Mouse (Mus musculus) embryonic facial prominence, embryonic 14.5 days (tissue): ENCODE measurements around the gene Tle2. TPM values are rescaled to one million over a fixed set of nuclear protein-coding genes. Genes with fewer than 3 reads are reported as not detected.
A peak's percentile ranks its signal among the peaks of the same experiment; 100 is the strongest.

Experiments
- ATAC-seq: fragments of 200-750 bp; cut with Nextera tagmentation; 2 replicates; pipeline ENCODE4 v1.8.0; 2017; ENCODE audit warnings: low read depth, moderate number of reproducible peaks, moderate TSS enrichment
- DNase-seq: peaks from one replicate; pipeline ENCODE4 v3.0.0-alpha.2; 2015; ENCODE audit warnings: low spot score
- H3K27ac ChIP-seq: fragments of 300-500 bp; sonication (generic); replicated peaks from 2 replicates; pipeline ENCODE4 v1.5.1; 2014; ENCODE audit warnings: low read depth, mild to moderate bottlenecking, low read length, moderate library complexity
- H3K27me3 ChIP-seq: fragments of 300-500 bp; sonication (generic); replicated peaks from 2 replicates; pipeline ENCODE4 v1.6.1; 2014; ENCODE audit warnings: low read length; ENCODE audit not compliant: control insufficient read depth, insufficient read depth
- H3K36me3 ChIP-seq: fragments of 300-500 bp; sonication (generic); 2 replicates; pipeline ENCODE4 v1.6.1; 2014; ENCODE audit warnings: low read length, mixed read lengths; ENCODE audit not compliant: control insufficient read depth, insufficient read depth
- H3K4me1 ChIP-seq: fragments of 300-500 bp; sonication (generic); 2 replicates; pipeline ENCODE4 v1.6.1; 2014; ENCODE audit warnings: antibody characterized with exemption, low read length; ENCODE audit not compliant: control insufficient read depth, insufficient read depth
- H3K4me2 ChIP-seq: fragments of 300-500 bp; sonication (generic); 2 replicates; pipeline ENCODE4 v1.6.1; 2014; ENCODE audit warnings: low read depth, mild to moderate bottlenecking, low read length, moderate library complexity, mixed read lengths
- H3K4me3 ChIP-seq: fragments of 300-500 bp; sonication (generic); 2 replicates; pipeline ENCODE4 v1.5.1; 2014; ENCODE audit warnings: low read depth, mild to moderate bottlenecking, low read length
- H3K9ac ChIP-seq: fragments of 300-500 bp; sonication (generic); 2 replicates; pipeline ENCODE4 v1.6.1; 2014; ENCODE audit warnings: low read depth, mild to moderate bottlenecking, low read length, moderate library complexity, mixed read lengths
- H3K9me3 ChIP-seq: fragments of 300-500 bp; sonication (generic); 2 replicates; pipeline ENCODE4 v1.6.1; 2016; ENCODE audit warnings: low read length; ENCODE audit not compliant: control insufficient read depth
- WGBS: fragments of 180-500 bp; shearing (Covaris S2); extraction: QIAGEN DNeasy Blood & Tissue Kit; methylation state at CpG from one replicate; pipeline ENCODE4 v1.1.7; 2014; 5-methylcytosine and 5-hydroxymethylcytosine counted together
- polyA plus RNA-seq: library from polyadenylated mRNA; unstranded; fragments of >200 nt; fragmentation: Nextera tagmentation; extraction: Ambion mirVana; gene quantifications from 2 replicates; pipeline ENCODE4 v1.2.1, GENCODE M21; 2014

Tle2 gene
- polyA plus RNA-seq, 1 experiment from 2014 or later = 30.2 TPM

GRCm38 (mm10) chr10:81627836-81628220, 53.5 kb downstream of the Tle2 start:
- peak overlapping the region; percentile 75 for H3K4me3 ChIP-seq
- DNase-seq (no peak), ATAC-seq (no peak)
- 48% methylated on average over 7 of the region's 7 CpGs for WGBS
- H3K27ac ChIP-seq = peak overlapping the region; percentile 92
- H3K36me3 ChIP-seq = peaks cover 30% of the 10 kb centered on the region
- no peaks in the 10 kb centered on the region for H3K9me3 ChIP-seq
- peak overlapping the region; percentile 79 for H3K9ac ChIP-seq
- peak overlapping the region; percentile 85 for H3K4me2 ChIP-seq
- H3K27me3 ChIP-seq = no peaks in the 10 kb centered on the region
- peaks cover 9% of the 10 kb centered on the region for H3K4me1 ChIP-seq

- Histone ChIP-seq H3K36me3 (peaks cover 25% of the 10 kb centered on the region), H3K27me3 (no peaks in the 10 kb centered on the region), H3K4me2 (peak within 1 kb of the TSS; percentile 85), H3K9me3 (no peaks in the 10 kb centered on the region), H3K4me1 (peaks cover 9% of the 10 kb centered on the region), H3K9ac (peak within 1 kb of the TSS; percentile 79), H3K4me3 (peak within 1 kb of the TSS; percentile 75), H3K27ac (peak within 1 kb of the TSS; percentile 92)
- WGBS = 77% methylated on average over 14 of the region's 16 CpGs
- no peak for ATAC-seq
- DNase-seq = no peak
Measured at GRCm38 (mm10) chr10:81628390-81628789, 54.0 kb downstream of the Tle2 start, which contains the start of gene Ankrd24. Gene Ankrd24 (plus strand): TSS chr10:81628540.

- Histone ChIP-seq H3K27ac (peak overlapping the region; percentile 42), H3K4me2 (peak overlapping the region; percentile 83), H3K9ac (peak overlapping the region; percentile 64), H3K4me1 (peaks cover 7% of the 10 kb centered on the region; the same call in 1 of the 2 replicates), H3K9me3 (no peaks in the 10 kb centered on the region), H3K4me3 (peak overlapping the region; percentile 50), H3K36me3 (no peaks in the 10 kb centered on the region), H3K27me3 (no peaks in the 10 kb centered on the region)
- DNase-seq = peak; percentile 95
- ATAC-seq = peak; percentile 96
- 2% methylated on average over 36 of the region's 37 CpGs for WGBS
Measured at GRCm38 (mm10) chr10:81633253-81634099, 59.1 kb downstream of the Tle2 start.

GRCm38 (mm10) chr10:81636338-81636737, 62.0 kb downstream of the Tle2 start:
- Histone ChIP-seq H3K27me3 (no peaks in the 10 kb centered on the region), H3K9ac (no peak overlapping the region), H3K4me2 (no peak overlapping the region), H3K9me3 (no peaks in the 10 kb centered on the region), H3K4me1 (peaks cover 7% of the 10 kb centered on the region; the same call in 1 of the 2 replicates), H3K4me3 (no peak overlapping the region), H3K36me3 (no peaks in the 10 kb centered on the region), H3K27ac (no peak overlapping the region)
- no peak for DNase-seq
- WGBS = 24% methylated on average over 8 of the region's 8 CpGs
- no peak for ATAC-seq

GRCm38 (mm10) chr10:81638101-81638500, 63.7 kb downstream of the Tle2 start:
- no peaks in the 10 kb centered on the region for H3K36me3 ChIP-seq
- no peak for ATAC-seq
- DNase-seq = no peak
- no peak overlapping the region for H3K9ac ChIP-seq
- peaks cover 14% of the 10 kb centered on the region; the same call in 1 of the 2 replicates for H3K4me1 ChIP-seq
- H3K27ac ChIP-seq = no peak overlapping the region
- H3K4me3 ChIP-seq = no peak overlapping the region
- no peaks in the 10 kb centered on the region for H3K9me3 ChIP-seq
- no peak overlapping the region for H3K4me2 ChIP-seq
- H3K27me3 ChIP-seq = no peaks in the 10 kb centered on the region
- WGBS = 76% methylated on average over 6 of the region's 6 CpGs

Other genes starting within 250 kb of the Tle2 start
- 6.7 and 8.7 TPM in 2 replicates for gene Tbxa2r, start 245.8 kb upstream of the Tle2 start, polyA plus RNA-seq
- gene Gipc3, start 231.3 kb upstream of the Tle2 start, polyA plus RNA-seq = 0.04 and 0.14 TPM in 2 replicates
- gene Hmg20b, start 224.1 kb upstream of the Tle2 start, polyA plus RNA-seq = 66.8 and 78.7 TPM in 2 replicates
- gene Mfsd12, start 217.1 kb upstream of the Tle2 start, polyA plus RNA-seq = 6.8 and 9.8 TPM in 2 replicates
- 0.31 and 0.71 TPM in 2 replicates for gene 4930404N11Rik, start 208.7 kb upstream of the Tle2 start, polyA plus RNA-seq
- 69.5 and 90.1 TPM in 2 replicates for gene Fzr1, start 196.0 kb upstream of the Tle2 start, polyA plus RNA-seq
- 61.4 and 67.1 TPM in 2 replicates for gene Dohh, start 190.1 kb upstream of the Tle2 start, polyA plus RNA-seq
- 2.4 and 2.6 TPM in 2 replicates for gene Gm48551, start 190.1 kb upstream of the Tle2 start, polyA plus RNA-seq
- 0.77 and 0.88 TPM in 2 replicates for gene Gm48552, start 185.6 kb upstream of the Tle2 start, polyA plus RNA-seq
- 3.9 and 4.1 TPM in 2 replicates for gene Smim24, start 181.5 kb upstream of the Tle2 start, polyA plus RNA-seq
- gene Nfic, start 118.9 kb upstream of the Tle2 start, polyA plus RNA-seq = 100.0 and 103 TPM in 2 replicates
- gene Celf5, start 91.9 kb upstream of the Tle2 start, polyA plus RNA-seq = 1.4 and 1.9 TPM in 2 replicates
- gene Ncln, start 78.2 kb upstream of the Tle2 start, polyA plus RNA-seq = 64.7 and 82.4 TPM in 2 replicates
- 0.65 and 0.73 TPM in 2 replicates for gene S1pr4, start 74.4 kb upstream of the Tle2 start, polyA plus RNA-seq
- 3.1 and 4.5 TPM in 2 replicates for gene Gna15, start 50.3 kb upstream of the Tle2 start, polyA plus RNA-seq
- 87.7 and 88.4 TPM in 2 replicates for gene Gna11, start 29.4 kb upstream of the Tle2 start, polyA plus RNA-seq
- gene Aes, start 15.1 kb upstream of the Tle2 start, polyA plus RNA-seq = 387 and 412 TPM in 2 replicates
- gene Tle6, start 26.5 kb downstream of the Tle2 start, polyA plus RNA-seq = 17.1 and 17.8 TPM in 2 replicates
- 0.20 and 0.61 TPM in 2 replicates for gene BC025920, start 31.7 kb downstream of the Tle2 start, polyA plus RNA-seq
- gene Sirt6, start 53.2 kb downstream of the Tle2 start, polyA plus RNA-seq = 24.4 and 29.0 TPM in 2 replicates
- 7.2 and 7.3 TPM in 2 replicates for gene Ankrd24, start 54.0 kb downstream of the Tle2 start, polyA plus RNA-seq
- 3.3 and 3.7 TPM in 2 replicates for gene Gm10778, start 74.5 kb downstream of the Tle2 start, polyA plus RNA-seq
- gene Zfp433, start 130.3 kb downstream of the Tle2 start, polyA plus RNA-seq = 13.1 and 16.2 TPM in 2 replicates
- 9.9 and 10.2 TPM in 2 replicates for gene Gm3055, start 196.6 kb downstream of the Tle2 start, polyA plus RNA-seq
- gene Gm4767, start 237.6 kb downstream of the Tle2 start, polyA plus RNA-seq = 2.1 and 2.8 TPM in 2 replicates